Mouse (Mus musculus) naive thymus-derived CD4-positive, alpha-beta T cell, adult 2 months (primary cell): ENCODE data around the gene Mrps18c.

Experiments
- DNase-seq: peaks from one replicate; pipeline ENCODE4 v3.0.0-alpha.2; 2011; ENCODE audit warnings: low read depth

Mrps18c gene

DNA sequence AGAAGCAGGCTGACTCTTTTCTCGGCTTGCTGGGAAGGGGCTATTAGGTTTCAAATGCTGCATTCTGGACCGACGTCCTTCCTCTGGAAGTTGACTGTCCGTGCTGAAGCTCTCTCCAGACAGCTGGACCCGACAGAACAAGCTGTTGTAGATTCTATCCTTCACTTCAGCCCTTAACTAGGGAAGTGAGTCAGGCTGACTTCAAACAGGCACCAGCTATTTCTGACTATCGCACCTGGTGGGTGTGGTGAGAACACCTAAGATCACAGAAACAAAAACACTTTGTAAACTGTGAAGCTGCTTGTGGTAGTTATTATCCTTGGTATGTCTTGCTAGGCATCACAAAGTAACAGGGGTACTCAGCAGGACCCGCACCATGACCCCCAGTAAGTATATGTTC is 28.1 kb downstream of the Mrps18c start:
- DNase-seq, result peak; percentile 46

DNA sequence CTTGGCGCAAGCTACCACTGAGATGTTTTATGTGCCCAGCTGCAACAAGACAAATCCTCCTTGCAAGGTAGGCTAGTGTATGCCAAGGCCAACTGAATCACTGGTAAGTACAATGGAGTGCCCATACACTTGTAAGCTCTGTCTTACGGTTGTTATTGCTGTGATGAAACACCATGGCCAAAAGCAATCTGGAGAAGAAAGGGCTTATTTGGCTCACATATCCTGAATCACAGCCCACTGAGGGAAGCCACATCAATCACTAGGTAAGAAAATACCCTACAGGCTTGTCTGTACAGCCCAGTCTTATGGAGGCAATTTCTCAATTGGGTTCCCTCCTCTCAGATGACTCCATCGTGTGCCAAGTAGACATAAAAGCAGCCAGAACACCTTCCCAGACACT is 30.3 kb downstream of the Mrps18c start:
- DNase-seq, result no peak

DNA sequence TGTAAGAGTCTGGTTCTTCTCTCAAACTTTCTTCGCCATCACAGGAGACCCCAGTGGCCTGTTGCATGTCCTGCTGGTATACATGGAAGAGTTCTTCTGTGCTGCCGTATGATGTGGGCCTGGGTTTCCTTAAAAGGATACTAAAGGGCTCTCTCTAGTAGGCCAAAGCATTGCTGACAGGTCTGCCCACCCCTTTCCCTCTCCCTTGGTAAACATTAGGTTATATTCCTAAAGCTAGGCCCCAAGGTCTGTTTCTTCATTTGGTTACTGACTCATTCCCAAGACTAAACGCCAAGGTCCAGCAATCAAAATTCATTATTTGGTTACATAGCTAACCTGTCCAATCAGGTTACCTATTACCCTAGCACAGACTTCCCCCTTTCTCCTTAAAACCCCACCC is 34.3 kb downstream of the Mrps18c start:
- no peak for DNase-seq

DNA sequence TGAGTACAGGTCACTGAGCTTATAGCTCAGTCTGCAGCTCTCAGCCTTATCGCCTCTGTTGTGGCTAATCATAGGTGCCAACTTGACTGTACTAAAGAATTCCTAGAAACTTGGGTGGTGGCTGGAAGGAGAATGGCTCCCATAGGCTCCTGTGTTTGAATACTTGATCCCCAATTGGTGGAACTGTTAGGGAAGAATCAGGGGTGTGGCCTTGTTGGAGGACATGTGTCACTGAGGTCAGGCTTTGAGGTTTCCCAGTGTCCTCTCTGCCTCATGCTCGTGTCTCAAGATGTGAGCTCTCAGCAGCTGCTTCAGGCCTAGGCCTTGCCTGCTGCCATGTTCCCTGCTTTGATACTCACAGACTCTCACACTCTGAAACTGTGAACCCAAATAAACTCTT is 35.4 kb downstream of the Mrps18c start:
- no peak for DNase-seq

- no peak for DNase-seq
Observed at GRCm38 (mm10) chr5:100835862-100836538, 37.6 kb downstream of the Mrps18c start.

DNA sequence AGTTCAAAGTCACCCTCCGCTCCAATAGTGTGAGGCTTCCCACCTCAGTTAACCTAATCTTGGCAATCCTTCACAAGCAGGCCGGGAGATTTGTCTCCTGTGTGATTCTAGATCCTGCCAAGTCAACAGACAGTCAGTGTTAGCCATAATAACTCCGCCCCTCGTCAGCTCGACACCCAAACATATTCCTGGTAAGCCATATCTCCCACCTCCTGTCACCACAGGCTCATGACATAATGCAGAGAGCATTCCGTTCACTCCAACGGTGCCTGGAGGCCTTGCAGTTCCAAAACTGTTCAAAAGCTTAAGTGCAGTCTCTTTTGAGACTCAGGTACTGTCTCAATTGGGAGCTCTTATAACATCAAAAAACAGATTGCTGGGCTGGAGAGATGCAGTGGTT is 39.5 kb downstream of the Mrps18c start:
- DNase-seq, result no peak

DNA sequence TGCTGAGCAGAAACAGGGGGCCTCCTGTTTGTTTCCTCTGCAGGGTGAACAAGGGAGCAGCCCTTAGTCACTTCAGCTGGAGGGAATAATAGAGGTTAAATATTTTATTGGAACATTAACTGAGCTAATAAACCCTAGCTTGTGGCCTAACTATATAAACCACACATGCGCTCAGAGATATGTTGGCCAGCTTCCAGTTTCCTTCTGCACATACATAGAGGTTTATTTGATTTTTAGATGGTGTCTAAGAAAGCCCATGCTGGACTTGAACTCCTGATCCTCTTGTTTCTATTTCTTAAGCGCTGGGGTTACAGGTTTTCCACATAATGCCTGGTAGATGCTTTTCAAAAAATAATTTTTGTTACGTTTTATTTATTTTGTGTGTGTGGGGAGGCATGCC is 46.1 kb downstream of the Mrps18c start:
- no peak for DNase-seq

- DNase-seq, result peak; percentile 36
Observed at GRCm38 (mm10) chr5:100845485-100845847, 47.0 kb downstream of the Mrps18c start, which contains the start of gene Gpat3. Gpat3 (plus strand) TSS chr5:100845713.

GRCm38 (mm10) chr5:100845848-100846598 is 47.6 kb downstream of the Mrps18c start:
- DNase-seq, result peak; percentile 72

- no peak for DNase-seq
Observed at GRCm38 (mm10) chr5:100846599-100846920, 48.1 kb downstream of the Mrps18c start.

DNA sequence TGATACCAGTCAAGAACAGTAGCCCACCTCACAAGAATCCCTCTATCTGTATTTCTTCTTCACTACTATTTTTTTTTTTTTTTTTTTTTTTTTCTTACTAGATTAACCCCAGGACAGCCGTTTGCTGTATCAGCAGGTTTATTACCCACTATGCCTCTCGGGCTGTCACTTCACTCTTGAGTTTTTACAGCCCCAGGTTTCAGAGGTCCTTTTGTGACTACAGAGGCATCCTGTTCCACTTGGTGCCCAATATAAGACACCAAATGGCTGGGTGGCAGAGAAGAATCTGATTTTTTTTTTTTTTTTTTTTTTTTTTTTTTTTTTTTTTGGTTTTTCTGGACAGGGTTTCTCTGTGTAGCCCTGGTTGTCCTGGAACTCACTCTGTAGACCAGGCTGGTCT is 48.7 kb downstream of the Mrps18c start:
- DNase-seq, result no peak

DNA sequence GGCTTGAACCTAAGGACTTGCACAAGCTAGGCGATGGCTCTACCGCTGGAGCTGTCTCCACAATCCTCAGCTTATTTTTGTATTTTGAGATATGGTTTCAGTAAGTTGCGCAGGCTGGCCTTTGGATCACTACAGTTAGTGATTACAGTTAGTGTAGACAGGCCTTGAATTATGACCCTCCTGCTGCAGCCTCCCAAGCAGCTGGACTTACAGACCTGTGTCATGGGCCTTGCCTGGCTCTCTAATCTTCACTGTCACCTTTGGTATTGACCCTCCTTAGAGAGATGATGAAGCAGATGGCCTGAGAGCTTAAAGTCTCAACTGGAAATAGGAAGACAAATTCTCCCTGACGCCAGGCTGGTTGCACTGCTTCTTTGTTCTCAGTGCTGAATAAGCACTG is 55.5 kb downstream of the Mrps18c start:
- DNase-seq, result no peak
